Mouse (Mus musculus) midbrain, embryonic 13.5 days (tissue): ENCODE data around the gene Tubd1. TPM values are rescaled to one million over a fixed set of nuclear protein-coding genes. Genes with fewer than 3 reads are reported as not detected.
"Not testable (repeated sequence)": the region's sequence is repeated elsewhere in the genome, so short reads cannot be mapped to it uniquely, and the experiment has no call there.

Experiments
- ATAC-seq: fragments of 200-750 bp; cut with Nextera tagmentation; 2 replicates; pipeline ENCODE4 v1.8.0; 2017; ENCODE audit warnings: mild to moderate bottlenecking, moderate TSS enrichment, moderate library complexity
- H3K27ac ChIP-seq: fragments of 300-500 bp; sonication (generic); 2 replicates; pipeline ENCODE4 v1.5.1; 2015; ENCODE audit warnings: inconsistent platforms, mild to moderate bottlenecking, moderate library complexity
- H3K27me3 ChIP-seq: fragments of 300-500 bp; sonication (generic); 2 replicates; pipeline ENCODE4 v1.6.1; 2015; ENCODE audit warnings: mild to moderate bottlenecking, inconsistent platforms
- H3K36me3 ChIP-seq: fragments of 300-500 bp; sonication (generic); 2 replicates; pipeline ENCODE4 v1.6.1; 2015; ENCODE audit warnings: mild to moderate bottlenecking, inconsistent platforms
- H3K4me1 ChIP-seq: fragments of 300-500 bp; sonication (generic); replicated peaks from 2 replicates; pipeline ENCODE4 v1.6.1; 2015; ENCODE audit warnings: inconsistent platforms
- H3K4me2 ChIP-seq: fragments of 300-500 bp; sonication (generic); replicated peaks from 2 replicates; pipeline ENCODE4 v1.6.1; 2015; ENCODE audit warnings: moderate library complexity, mild to moderate bottlenecking, inconsistent platforms
- H3K4me3 ChIP-seq: fragments of 300-500 bp; sonication (generic); replicated peaks from 2 replicates; pipeline ENCODE4 v1.5.1; 2015; ENCODE audit warnings: mild to moderate bottlenecking, inconsistent platforms
- H3K9ac ChIP-seq: fragments of 300-500 bp; sonication (generic); replicated peaks from 2 replicates; pipeline ENCODE4 v1.6.1; 2015; ENCODE audit warnings: mild to moderate bottlenecking, inconsistent platforms
- H3K9me3 ChIP-seq: fragments of 300-500 bp; sonication (generic); 2 replicates; pipeline ENCODE4 v1.6.1; 2016; ENCODE audit warnings: mild to moderate bottlenecking, inconsistent platforms
- WGBS: fragments of 180-500 bp; shearing (Covaris S2); methylation state at CpG from one replicate; pipeline ENCODE4 v1.1.7; 2015; 5-methylcytosine and 5-hydroxymethylcytosine counted together
- polyA plus RNA-seq: library from polyadenylated mRNA; unstranded; fragments of >200 nt; fragmentation: Nextera tagmentation; extraction: Ambion mirVana; gene quantifications from 2 replicates; pipeline ENCODE4 v1.2.1, GENCODE M21; 2015

The Tubd1 gene
- 6.2 and 7.9 TPM in 2 replicates for polyA plus RNA-seq

DNA sequence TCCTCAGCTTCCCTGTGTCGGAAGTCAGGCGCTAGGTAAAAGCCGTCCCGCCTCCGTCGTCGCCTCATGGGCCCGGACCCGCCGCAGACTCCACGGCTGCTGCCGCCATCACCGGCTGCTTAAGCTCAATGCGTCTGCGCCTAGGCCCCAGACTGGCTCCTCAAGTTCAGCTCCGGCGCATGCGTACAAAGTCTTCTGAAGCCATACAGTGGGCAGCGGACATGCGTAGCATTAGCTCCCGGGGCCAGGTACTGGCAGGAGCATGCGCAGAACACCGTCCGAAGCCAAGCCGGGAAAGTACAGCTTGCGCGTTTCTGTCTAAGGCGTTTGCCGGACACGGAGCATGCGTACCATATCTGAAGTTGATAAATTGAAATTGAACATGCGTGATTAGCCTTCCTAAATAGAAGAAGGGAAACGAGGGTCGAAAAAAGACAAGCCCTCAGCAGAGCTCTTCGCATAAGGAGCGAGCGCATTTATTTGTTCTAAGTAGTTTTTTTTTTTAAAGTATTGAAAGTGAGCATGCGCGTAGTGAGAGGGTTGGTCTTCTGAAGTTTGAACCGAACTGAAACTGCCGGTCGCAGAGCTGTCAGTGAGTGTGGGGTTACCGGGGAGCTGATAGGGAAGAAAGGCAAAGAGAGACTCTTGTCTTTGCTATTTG lies at the start of gene Tubd1, which contains the start of gene Rps6kb1:
Gene Tubd1, plus strand, starts transcription at position 353 of the 661 bp plus-strand sequence.
Gene Rps6kb1, minus strand, starts transcription at position 167 of the 661 bp plus-strand sequence.
- under 1% methylated on average over 43 of the region's 43 CpGs for WGBS
- Histone ChIP-seq H3K27ac (peak within 1 kb of the TSS; percentile 89), H3K9me3 (no peaks in the 10 kb centered on the region), H3K4me1 (peaks cover 25% of the 10 kb centered on the region), H3K4me2 (peak within 1 kb of the TSS; percentile 89), H3K36me3 (peaks cover 3% of the 10 kb centered on the region; the same call in 1 of the 2 replicates), H3K4me3 (peak within 1 kb of the TSS; percentile 97), H3K9ac (peak within 1 kb of the TSS; percentile 97), H3K27me3 (no peaks in the 10 kb centered on the region)
- ATAC-seq, result peak; percentile 99

DNA sequence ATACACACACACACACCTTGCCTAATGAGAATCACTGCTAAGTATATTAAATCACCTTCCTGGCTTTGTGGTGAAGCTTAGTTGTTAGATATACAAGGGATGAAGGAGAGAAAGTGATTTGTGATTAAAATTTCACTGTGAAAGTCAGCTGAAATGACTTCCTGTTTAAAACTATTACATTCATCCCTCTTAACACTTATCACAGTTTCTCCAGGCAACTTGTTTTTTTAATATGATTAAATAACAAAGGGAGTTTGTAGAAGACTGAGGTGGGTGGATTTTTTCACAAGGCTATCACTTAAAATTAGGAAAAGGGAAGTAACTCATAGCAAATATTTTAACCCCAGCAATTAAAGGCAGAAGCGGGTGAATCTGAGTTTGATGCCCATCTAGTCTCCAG lies 47.4 kb upstream of the Tubd1 start:
- H3K9me3 ChIP-seq, result no peaks in the 10 kb centered on the region
- peaks cover 35% of the 10 kb centered on the region for H3K36me3 ChIP-seq
- H3K27ac ChIP-seq, result no peak overlapping the region
- no peak overlapping the region for H3K9ac ChIP-seq
- ATAC-seq, result no peak
- H3K4me1 ChIP-seq, result no peaks in the 10 kb centered on the region
- H3K4me3 ChIP-seq, result no peak overlapping the region
- WGBS, result 100% methylated on average over 1 of the region's 1 CpGs
- no peaks in the 10 kb centered on the region for H3K27me3 ChIP-seq
- H3K4me2 ChIP-seq, result no peak overlapping the region

DNA sequence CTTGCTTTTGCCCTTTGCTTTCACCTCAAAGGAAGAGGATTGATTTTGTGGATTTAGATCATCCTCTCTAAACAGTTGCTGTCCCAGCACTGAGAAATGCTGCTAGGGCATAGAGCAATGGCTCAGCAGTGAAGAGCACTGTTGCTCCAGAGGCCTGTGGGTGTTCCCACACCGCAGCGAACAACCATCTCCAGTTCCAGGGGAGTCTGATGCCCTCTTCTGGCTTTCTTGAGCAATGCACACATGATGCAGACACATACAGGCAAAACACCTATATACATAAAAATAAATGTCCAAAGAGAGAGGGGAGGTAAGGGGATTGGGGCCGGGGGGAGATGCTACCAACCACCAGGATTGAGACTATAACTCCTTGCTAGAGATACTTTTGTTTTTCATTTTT lies 46.9 kb upstream of the Tubd1 start:
- ATAC-seq, result no peak
- no peak overlapping the region for H3K4me2 ChIP-seq
- 71% methylated on average over 3 of the region's 3 CpGs for WGBS
- no peak overlapping the region for H3K9ac ChIP-seq
- peaks cover 35% of the 10 kb centered on the region for H3K36me3 ChIP-seq
- no peak overlapping the region for H3K27ac ChIP-seq
- H3K9me3 ChIP-seq, result no peaks in the 10 kb centered on the region
- no peak overlapping the region for H3K4me3 ChIP-seq
- no peaks in the 10 kb centered on the region for H3K27me3 ChIP-seq
- H3K4me1 ChIP-seq, result no peaks in the 10 kb centered on the region

DNA sequence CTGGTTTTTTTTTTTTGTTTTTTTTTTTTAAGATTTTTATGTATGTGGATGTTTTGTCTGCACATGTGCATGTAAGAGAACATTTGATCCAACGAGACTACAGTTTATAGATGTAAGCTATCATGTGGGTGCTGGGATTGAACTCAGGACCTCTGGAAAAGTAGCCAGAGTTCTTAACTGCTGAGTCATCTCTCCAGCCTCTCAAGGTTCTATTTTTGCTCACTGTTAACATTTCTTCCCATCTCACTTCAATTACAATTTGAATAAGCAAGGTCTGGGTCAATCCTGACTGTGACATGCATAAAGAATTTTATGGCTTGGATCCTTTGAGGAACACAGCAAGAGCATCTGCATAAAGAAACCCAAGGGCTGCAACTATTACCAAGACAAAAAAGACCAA lies 44.0 kb upstream of the Tubd1 start:
- H3K27ac ChIP-seq, result no peak overlapping the region
- 78% methylated on average over 1 of the region's 1 CpGs for WGBS
- no peak overlapping the region for H3K9ac ChIP-seq
- no peak overlapping the region for H3K4me2 ChIP-seq
- no peak overlapping the region for H3K4me3 ChIP-seq
- no peaks in the 10 kb centered on the region for H3K9me3 ChIP-seq
- no peaks in the 10 kb centered on the region for H3K4me1 ChIP-seq
- ATAC-seq, result no peak
- H3K36me3 ChIP-seq, result peaks cover 45% of the 10 kb centered on the region
- H3K27me3 ChIP-seq, result no peaks in the 10 kb centered on the region

DNA sequence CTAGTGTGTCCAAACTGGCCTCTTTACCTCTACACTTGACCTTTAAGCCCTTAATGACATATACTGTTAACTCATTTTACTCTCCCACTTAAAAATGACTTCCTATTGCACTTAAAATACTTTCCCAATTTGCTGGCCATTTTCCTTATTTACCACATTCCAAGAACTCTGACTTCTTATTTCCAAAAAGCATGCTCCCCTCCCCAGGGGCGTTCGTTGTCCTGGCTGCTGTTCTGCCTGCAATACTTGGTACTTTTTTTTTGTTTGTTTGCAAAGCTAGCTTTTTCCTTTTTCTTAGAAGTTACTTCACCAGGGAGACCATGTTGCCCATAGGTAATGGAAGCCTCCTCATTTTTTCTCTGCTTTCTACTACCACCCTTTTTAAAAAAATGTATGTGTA lies 41.7 kb upstream of the Tubd1 start:
- 95% methylated on average over 2 of the region's 2 CpGs for WGBS
- H3K27ac ChIP-seq, result no peak overlapping the region
- no peak overlapping the region for H3K9ac ChIP-seq
- no peaks in the 10 kb centered on the region for H3K9me3 ChIP-seq
- no peak for ATAC-seq
- H3K36me3 ChIP-seq, result peaks cover 53% of the 10 kb centered on the region
- no peaks in the 10 kb centered on the region for H3K4me1 ChIP-seq
- no peak overlapping the region for H3K4me2 ChIP-seq
- H3K4me3 ChIP-seq, result no peak overlapping the region
- no peaks in the 10 kb centered on the region for H3K27me3 ChIP-seq

DNA sequence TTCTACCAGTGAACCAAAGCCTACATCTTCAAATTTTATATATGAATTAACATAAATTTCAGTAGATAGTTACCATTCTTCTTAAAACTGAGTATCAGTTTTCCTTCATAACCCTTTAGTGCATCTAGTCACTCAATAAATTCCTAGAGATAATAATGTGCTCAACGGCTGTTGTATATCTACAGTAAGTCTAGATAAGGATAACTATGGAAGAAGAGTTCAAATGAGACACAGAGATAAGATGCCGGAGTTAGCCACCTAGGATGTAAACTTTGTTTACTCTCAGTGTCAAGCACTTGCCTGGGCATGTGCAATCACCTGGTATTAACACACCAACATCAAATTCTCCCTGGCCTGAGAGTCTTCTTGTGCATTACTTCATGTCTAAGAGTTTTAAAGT lies 37.5 kb upstream of the Tubd1 start:
- no peaks in the 10 kb centered on the region for H3K27me3 ChIP-seq
- no peak overlapping the region for H3K27ac ChIP-seq
- 97% methylated on average over 2 of the region's 2 CpGs for WGBS
- H3K9ac ChIP-seq, result no peak overlapping the region
- peaks cover 77% of the 10 kb centered on the region for H3K36me3 ChIP-seq
- no peak overlapping the region for H3K4me3 ChIP-seq
- no peak overlapping the region for H3K4me2 ChIP-seq
- no peak for ATAC-seq
- no peaks in the 10 kb centered on the region for H3K4me1 ChIP-seq
- no peaks in the 10 kb centered on the region for H3K9me3 ChIP-seq

DNA sequence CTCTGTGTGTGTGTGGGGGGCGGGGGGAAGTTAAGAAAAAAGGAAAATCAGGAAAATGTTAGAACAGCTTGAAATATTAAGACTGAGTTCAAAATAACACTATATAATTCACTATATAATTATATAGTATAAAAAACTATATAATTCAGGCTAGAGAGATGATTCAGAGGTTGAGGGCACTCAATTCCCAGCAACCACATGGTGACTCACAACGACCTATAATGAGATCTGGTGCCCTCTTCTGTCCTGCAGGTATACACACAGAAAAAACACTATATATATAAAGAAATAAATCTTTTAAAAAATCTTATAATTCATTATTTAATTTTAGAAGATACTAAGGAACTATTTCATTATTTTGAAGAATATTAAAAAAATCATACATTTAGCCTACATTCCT lies 36.8 kb upstream of the Tubd1 start:
- no peak overlapping the region for H3K9ac ChIP-seq
- no peak for ATAC-seq
- H3K4me3 ChIP-seq, result no peak overlapping the region
- peaks cover 76% of the 10 kb centered on the region for H3K36me3 ChIP-seq
- H3K27me3 ChIP-seq, result no peaks in the 10 kb centered on the region
- H3K27ac ChIP-seq, result no peak overlapping the region
- no peak overlapping the region for H3K4me2 ChIP-seq
- H3K4me1 ChIP-seq, result no peaks in the 10 kb centered on the region
- no peaks in the 10 kb centered on the region for H3K9me3 ChIP-seq
- 96% methylated on average over 2 of the region's 2 CpGs for WGBS

DNA sequence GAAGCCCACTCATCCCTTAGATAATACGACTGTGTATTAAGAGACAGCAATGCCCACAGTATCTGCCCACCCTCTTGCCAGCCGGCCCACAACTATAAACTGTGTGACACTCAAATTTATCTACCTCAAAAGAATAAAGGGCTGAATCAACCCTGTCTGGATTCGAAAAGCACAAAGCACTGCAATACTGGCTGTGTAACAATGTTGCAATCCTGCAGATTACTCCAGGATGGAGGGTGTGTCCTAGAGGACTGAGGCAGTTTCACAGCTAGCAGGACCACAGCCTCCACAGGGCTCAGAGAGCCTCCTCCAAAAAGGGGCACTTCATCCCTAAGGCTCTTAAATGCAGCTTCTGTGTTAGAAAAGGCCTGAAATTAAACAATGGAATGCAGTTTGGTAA lies 28.2 kb upstream of the Tubd1 start:
- H3K4me2 ChIP-seq, result no peak overlapping the region
- ATAC-seq, result no peak
- 91% methylated on average over 3 of the region's 3 CpGs for WGBS

DNA sequence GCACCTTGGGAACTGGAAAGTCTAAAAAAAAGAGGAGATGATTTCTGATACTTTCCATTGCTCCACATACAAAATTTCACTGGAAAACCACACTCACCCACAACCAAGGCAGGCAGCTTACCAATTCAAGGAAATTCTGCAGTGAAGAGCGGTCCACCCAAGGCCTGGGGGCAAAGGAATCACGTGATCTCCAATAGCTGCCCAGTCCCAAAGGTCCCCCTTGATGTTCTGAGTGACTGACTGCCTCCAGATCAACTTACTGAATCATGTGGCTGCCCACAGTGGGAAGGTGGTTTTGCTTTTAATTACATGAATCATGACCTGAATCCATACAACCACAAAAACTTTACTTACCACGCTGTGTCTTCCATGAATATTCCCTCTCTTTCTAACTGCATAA lies 27.6 kb upstream of the Tubd1 start:
- Histone ChIP-seq H3K9ac (no peak overlapping the region), H3K4me2 (no peak overlapping the region), H3K9me3 (no peaks in the 10 kb centered on the region), H3K27me3 (no peaks in the 10 kb centered on the region), H3K27ac (no peak overlapping the region), H3K36me3 (peaks cover 59% of the 10 kb centered on the region), H3K4me1 (no peaks in the 10 kb centered on the region), H3K4me3 (no peak overlapping the region)
- 94% methylated on average over 3 of the region's 3 CpGs for WGBS
- ATAC-seq, result no peak

More for the DNA sequence above, 28.2 kb upstream of the Tubd1 start:
- H3K36me3 ChIP-seq, result peaks cover 58% of the 10 kb centered on the region
- H3K27me3 ChIP-seq, result no peaks in the 10 kb centered on the region
- H3K27ac ChIP-seq, result no peak overlapping the region
- H3K9ac ChIP-seq, result no peak overlapping the region
- no peaks in the 10 kb centered on the region for H3K9me3 ChIP-seq
- H3K4me1 ChIP-seq, result no peaks in the 10 kb centered on the region
- no peak overlapping the region for H3K4me3 ChIP-seq

DNA sequence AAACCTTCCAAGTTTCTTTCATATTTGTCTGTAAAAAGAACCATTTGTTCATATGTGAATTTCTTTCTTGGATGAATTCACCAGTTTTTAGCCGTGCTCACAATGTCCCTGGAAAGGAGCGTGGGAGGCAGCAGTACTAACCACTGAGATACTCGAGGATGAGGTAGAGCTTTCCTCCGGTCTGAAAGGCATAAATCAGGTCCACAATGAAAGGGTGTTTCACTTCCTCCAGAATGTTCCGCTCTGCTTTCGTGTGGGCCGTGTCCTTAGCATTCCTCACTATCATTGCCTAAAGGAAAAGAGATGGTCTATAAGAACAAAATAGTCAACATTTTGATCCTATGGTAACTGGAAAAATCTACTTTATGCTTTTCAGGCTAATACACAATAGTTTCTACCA lies 25.0 kb upstream of the Tubd1 start:
- Histone ChIP-seq H3K4me3 (no peak overlapping the region), H3K9ac (no peak overlapping the region), H3K27me3 (no peaks in the 10 kb centered on the region), H3K4me1 (no peaks in the 10 kb centered on the region), H3K36me3 (peaks cover 75% of the 10 kb centered on the region), H3K4me2 (no peak overlapping the region), H3K9me3 (no peaks in the 10 kb centered on the region), H3K27ac (no peak overlapping the region)
- ATAC-seq, result no peak
- 93% methylated on average over 7 of the region's 7 CpGs for WGBS

DNA sequence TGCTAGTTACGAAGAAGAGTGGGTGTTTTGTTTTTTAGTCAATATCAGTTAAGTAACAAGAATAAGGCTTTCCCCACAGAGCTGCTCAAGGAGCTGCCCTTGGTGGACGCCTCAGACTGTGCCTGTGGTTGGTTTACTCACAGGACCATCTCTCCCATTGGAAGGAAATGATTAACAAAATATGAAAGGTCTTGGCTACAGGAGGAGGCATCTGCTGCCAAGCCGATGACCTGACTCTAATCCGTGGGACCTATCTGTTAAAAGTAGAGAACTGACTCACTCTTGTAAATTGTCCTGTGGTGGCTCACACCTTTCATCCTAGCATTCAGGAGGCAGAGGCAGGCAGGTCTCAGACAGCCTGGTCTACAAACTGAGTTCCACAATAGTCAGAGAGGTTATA lies 17.3 kb upstream of the Tubd1 start:
- no peaks in the 10 kb centered on the region for H3K27me3 ChIP-seq
- H3K27ac ChIP-seq, result no peak overlapping the region
- peaks cover 67% of the 10 kb centered on the region for H3K36me3 ChIP-seq
- no peaks in the 10 kb centered on the region for H3K9me3 ChIP-seq
- WGBS, result 95% methylated on average over 4 of the region's 4 CpGs
- H3K4me1 ChIP-seq, result no peaks in the 10 kb centered on the region
- no peak overlapping the region for H3K9ac ChIP-seq
- no peak overlapping the region for H3K4me3 ChIP-seq
- ATAC-seq, result no peak
- H3K4me2 ChIP-seq, result no peak overlapping the region

DNA sequence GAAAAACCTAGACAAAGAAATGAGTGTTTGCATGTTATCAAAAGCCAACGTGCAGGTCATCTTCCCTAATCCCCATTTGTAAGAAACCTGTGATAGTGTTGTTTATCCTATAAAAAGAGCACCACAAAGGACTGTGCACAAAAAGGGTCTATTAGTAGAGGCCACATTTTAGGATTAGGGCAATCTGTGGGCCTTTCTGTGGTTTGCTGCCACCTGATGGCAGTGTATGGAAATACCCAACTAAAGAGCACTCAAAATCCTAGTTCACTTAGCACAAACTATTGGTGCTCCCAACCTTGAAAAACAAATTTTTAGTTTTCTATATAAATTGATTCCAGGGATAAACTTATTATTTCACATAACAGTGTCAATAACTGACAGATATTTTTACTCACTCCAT lies 12.0 kb upstream of the Tubd1 start:
- Histone ChIP-seq H3K4me2 (no peak overlapping the region), H3K9me3 (no peaks in the 10 kb centered on the region), H3K4me3 (no peak overlapping the region), H3K9ac (no peak overlapping the region), H3K27ac (no peak overlapping the region), H3K4me1 (no peaks in the 10 kb centered on the region), H3K27me3 (no peaks in the 10 kb centered on the region), H3K36me3 (peaks cover 39% of the 10 kb centered on the region)
- 71% methylated on average over 1 of the region's 1 CpGs for WGBS
- ATAC-seq, result no peak

DNA sequence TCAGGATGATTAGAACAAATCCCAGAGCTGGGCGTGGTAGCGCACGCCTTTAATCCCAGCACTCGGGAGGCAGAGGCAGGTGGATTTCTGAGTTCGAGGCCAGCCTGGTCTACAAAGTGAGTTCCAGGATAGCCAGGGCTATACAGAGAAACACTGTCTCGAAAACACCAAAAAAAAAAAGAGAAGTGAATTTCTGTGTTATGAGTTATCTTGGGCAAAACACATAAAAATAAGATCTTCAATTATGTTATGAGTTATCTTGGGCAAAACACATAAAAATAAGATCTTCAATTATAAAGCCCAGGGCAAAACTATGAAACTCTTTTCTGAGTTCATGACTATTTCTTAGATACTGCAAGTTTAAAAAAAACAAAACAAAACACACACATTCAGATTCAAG lies 11.5 kb upstream of the Tubd1 start:
- 90% methylated on average over 6 of the region's 6 CpGs for WGBS
- not testable (repeated sequence) for H3K27ac ChIP-seq, H3K4me2 ChIP-seq, ATAC-seq, H3K4me1 ChIP-seq, H3K4me3 ChIP-seq, H3K9ac ChIP-seq, H3K9me3 ChIP-seq, H3K27me3 ChIP-seq
- peaks cover 36% of the 10 kb centered on the region for H3K36me3 ChIP-seq
